Mouse (Mus musculus) embryonic fibroblast, embryonic 13.5 days (primary cell): ENCODE data around the gene Rps15a.

Experiments
- CTCF ChIP-seq: IDR thresholded peaks from 2 replicates; pipeline ENCODE4 v1.5.1; 2011; ENCODE audit warnings: mild to moderate bottlenecking, control low read depth, low read length, moderate library complexity, borderline replicate concordance; ENCODE audit not compliant: insufficient read depth
- POLR2A ChIP-seq: IDR thresholded peaks from 2 replicates; pipeline ENCODE4 v1.6.1; 2011; ENCODE audit warnings: low read depth, mild to moderate bottlenecking, control low read depth, low read length, moderate library complexity

DNA sequence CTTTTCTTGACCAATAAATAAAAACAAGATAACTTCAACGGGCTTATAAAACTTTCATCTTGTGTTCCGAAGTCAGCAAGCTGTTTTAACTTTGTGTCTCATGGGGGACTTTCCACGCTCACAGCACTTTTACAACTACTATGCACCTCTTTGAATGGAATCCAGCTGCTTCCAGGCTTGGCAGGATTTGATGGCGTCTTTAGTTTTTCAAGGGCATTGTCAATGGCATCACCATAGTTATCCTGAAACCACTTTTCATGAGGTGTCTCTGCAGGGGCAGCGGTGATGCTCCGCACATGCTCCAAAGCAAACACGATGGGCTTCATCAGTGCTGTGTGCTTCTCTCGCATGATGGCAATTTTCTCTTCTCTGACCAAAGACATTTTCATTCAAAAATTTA, 47.0 kb upstream of the Rps15a start:
- TF ChIP-seq CTCF: no peak
- TF ChIP-seq POLR2A: no peak
